Mouse (Mus musculus) embryonic fibroblast, embryonic 13.5 days (primary cell): ENCODE results near the gene Clec1a. TPM values are rescaled to one million over a fixed set of nuclear protein-coding genes. Genes with fewer than 3 reads are reported as not detected.
"Not testable (repeated sequence)": the region's sequence is repeated elsewhere in the genome, so short reads cannot be mapped to it uniquely, and the experiment has no call there.

Source experiments
- H3K27ac ChIP-seq: 2 replicates; pipeline ENCODE4 v1.5.1; 2012; ENCODE audit warnings: low read length, control low read depth, inconsistent platforms; ENCODE audit not compliant: insufficient read depth
- H3K4me1 ChIP-seq: 2 replicates; pipeline ENCODE4 v1.6.1; 2011; ENCODE audit warnings: low read length; ENCODE audit not compliant: control insufficient read depth, insufficient read depth
- H3K4me3 ChIP-seq: 2 replicates; pipeline ENCODE4 v1.5.1; 2011; ENCODE audit warnings: mild to moderate bottlenecking, control low read depth, low read length; ENCODE audit not compliant: insufficient read depth
- CTCF ChIP-seq: IDR thresholded peaks from 2 replicates; pipeline ENCODE4 v1.5.1; 2011; ENCODE audit warnings: mild to moderate bottlenecking, control low read depth, low read length, moderate library complexity, borderline replicate concordance; ENCODE audit not compliant: insufficient read depth
- POLR2A ChIP-seq: IDR thresholded peaks from 2 replicates; pipeline ENCODE4 v1.6.1; 2011; ENCODE audit warnings: low read depth, mild to moderate bottlenecking, control low read depth, low read length, moderate library complexity
- polyA plus RNA-seq: library from polyadenylated mRNA; stranded (reverse); fragments of >200 nt; gene quantifications from 2 replicates; pipeline ENCODE4 v1.2.4, GENCODE M21; 2011; ENCODE audit warnings: low read depth; ENCODE audit not compliant: missing spikeins, insufficient read length

Clec1a gene
- 0.52 and 0.54 TPM in 2 replicates for polyA plus RNA-seq

DNA sequence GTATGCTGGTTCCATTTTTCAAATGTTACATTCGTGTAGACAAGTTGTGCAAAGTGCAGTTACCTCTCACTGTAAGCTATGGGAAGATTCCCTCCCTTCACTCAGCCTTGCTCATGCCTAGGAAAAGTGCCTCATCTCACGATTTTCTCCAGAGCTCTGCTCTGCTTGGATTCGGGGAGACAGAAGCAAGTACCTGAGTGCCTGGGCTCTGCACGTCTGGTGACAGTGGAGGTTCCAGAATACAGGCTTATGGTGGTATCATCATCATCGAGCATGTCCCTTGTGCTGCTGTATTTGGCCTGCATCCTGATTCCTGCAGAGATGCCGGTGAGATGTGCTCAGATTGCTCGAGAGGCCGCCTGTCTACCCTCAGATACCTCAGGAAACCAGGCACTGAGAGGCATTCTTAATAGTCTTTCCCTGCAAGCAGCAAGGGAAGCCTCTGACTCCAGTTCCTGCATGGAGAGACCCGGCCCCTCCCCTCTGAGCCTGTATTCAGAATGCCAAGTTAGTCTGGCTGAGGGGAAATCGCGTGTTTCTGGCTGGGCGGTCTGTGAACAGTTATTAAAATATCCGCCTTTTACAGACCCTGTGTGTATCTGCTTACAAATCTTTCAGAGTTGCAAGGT lies at the start of gene Clec1a:
Gene Clec1a, minus strand, starts transcription at position 590 of the 629 bp plus-strand sequence.
- no peak within 1 kb of the TSS for H3K4me3 ChIP-seq
- no peak within 1 kb of the TSS for H3K27ac ChIP-seq
- TF ChIP-seq CTCF, result no peak
- no peak for TF ChIP-seq POLR2A
- peaks cover 11% of the 10 kb centered on the region for H3K4me1 ChIP-seq

DNA sequence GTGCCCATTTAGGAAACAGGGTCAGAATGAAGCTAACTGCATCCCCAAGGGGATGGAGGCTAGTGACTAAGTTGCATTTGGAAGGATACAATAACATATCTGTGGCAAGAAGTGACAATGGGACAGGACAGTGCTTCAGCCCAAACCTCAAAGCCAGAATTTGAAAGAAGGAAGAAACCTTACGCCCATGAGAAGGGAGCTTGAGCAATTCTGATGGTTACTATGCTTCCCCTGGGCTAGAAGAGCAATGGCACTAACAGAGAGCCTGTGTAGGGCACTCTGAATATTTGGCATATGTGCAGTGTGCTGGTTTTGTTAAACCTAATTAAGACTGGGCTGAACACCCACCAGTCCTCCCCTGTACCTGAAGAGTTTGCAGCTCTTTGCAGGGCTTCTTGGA lies 47.7 kb upstream of the Clec1a start:
- not testable (repeated sequence) for H3K27ac ChIP-seq, H3K4me1 ChIP-seq, H3K4me3 ChIP-seq

DNA sequence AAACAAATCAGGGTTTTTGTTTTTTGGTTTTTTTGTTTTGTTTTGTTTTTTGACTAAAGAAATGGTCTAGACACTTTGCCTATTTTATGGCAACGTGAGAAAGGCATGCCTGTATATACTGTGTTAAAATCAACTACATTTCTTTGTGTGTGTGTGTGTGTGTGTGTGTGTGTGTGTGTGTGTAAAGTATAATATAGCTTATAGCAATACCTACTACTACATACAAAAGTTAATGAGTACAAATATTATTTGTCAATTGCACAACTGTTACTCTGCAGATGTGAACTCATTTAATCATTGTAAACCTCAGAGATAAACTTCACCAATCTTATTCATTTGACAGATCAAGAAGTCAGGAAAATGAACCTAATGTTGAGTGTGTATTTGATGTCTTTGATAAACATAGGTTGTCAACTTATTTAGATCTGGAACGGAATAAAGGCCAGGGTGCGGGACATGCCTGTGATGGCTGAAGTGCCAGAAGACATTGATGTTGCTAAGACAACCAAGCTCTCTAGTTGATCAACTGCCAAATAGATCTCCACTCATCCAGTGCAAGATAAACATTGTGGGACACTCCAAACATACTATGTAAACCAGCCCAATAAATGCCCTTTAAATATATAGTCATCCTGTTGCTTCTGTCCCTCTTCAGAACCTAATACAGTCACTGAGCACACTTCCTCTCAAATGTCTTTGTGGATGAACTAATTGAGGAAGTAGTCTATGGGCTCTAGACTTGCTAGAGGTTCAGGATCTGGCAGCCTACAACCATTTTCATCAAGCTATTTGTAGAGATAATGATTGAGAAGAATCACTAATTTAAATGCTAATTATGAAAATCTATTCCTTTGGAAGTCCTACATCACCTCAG lies 45.8 kb upstream of the Clec1a start:
- Histone ChIP-seq H3K4me1 (no peaks in the 10 kb centered on the region), H3K27ac (no peak overlapping the region), H3K4me3 (no peak overlapping the region)
- TF ChIP-seq POLR2A, result no peak
- TF ChIP-seq CTCF, result no peak

DNA sequence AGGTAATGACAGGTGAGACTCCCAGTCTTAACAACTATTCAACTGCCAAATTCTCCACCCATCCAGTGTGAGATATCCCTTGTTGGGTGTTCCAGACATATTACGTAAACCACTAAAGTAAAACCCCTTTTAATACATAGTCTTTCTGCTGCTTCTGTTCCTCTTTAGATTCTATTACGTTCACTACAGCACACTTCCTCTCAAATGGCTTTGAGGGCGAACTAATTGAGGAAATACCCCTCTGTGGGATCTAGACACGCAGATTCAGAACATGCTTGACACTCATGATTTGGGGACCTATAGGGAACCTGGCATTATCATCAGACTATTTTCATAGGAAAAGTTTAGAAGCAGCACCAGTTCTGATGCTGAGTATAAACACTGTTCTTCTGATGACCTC lies 43.1 kb upstream of the Clec1a start:
- TF ChIP-seq CTCF, result no peak
- TF ChIP-seq POLR2A, result no peak
- H3K4me3 ChIP-seq, result no peak overlapping the region
- H3K4me1 ChIP-seq, result no peaks in the 10 kb centered on the region
- H3K27ac ChIP-seq, result no peak overlapping the region

DNA sequence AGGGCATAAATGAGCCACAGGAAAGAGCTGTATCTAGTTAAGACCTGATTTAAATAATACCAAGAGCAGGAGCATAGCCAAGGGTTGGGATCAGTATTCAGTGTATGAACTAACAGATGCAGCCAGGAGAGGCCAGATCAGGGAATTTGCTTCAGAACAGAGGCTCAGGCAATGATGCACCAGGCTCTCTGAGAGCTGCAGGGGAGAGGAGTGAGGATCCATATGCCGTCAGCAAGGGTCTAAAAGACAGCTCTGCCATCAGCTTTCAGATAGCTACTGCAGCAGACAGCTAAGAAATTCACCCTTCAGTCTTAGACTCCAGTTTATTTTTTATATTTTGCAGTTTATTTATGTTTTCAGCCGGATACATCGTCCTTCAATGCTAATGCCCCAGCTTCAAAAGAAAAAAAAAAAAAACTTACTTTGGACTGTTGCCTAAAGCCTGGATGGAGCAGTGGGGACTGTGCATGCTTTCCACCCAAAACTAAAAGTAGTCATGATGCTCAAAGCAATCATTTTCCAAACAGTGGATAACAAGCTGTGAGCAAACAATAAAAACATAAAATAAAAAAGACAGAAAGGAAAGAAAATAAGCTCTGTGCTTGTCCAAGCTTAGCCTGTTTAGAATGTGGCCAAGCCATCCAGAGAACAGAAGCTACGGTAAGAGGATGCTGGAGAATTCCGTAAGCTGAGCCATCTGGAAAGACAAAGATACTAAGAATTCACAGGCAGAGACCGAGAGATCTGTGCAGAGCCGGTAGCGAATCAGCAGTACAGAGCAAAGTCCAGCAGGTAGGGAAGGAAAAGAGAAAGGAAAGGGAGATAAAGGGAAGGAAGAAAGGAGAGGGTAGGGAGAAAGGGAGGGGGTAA lies 28.5 kb upstream of the Clec1a start:
- H3K27ac ChIP-seq, result no peak overlapping the region
- peaks cover 3% of the 10 kb centered on the region; the same call in 1 of the 2 replicates for H3K4me1 ChIP-seq
- TF ChIP-seq CTCF (no peak), POLR2A (no peak)
- H3K4me3 ChIP-seq, result no peak overlapping the region

DNA sequence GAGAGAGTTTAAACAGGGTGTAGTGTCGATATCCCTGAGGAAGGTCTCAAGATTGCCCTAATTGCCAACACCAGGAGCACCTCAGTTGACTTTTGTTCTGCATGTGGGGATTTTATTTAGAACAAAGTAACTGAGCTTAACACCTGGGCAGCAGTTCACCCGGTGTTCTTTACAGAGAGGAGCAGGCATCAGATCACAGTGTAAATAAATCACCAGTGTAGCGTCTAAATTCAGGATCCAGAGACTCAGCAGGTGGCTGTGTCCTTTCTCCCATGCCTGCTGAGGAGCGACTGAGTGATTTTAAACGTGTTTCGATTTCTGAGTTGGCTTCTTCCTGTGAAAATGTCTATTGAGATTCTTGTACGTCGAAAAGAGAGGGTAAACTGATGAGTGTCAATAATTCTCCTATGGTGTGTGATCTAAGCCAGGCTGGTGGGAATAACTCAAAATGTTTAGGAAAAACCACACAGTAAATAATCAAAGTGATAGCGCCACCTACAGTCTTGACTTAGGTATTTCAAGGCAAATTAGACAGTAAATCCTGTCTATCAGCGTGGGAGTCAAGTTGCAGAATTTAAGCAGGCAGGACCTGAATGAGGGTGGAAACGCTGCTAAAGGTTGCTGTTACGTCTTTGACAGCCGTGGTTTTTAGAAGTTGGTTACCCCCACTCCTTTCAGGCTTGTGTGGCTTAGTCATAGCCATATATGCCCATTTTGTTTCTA lies 24.8 kb upstream of the Clec1a start:
- Histone ChIP-seq H3K4me3 (no peak overlapping the region), H3K4me1 (peaks cover 3% of the 10 kb centered on the region; the same call in 1 of the 2 replicates), H3K27ac (no peak overlapping the region)
- TF ChIP-seq POLR2A, result no peak
- no peak for TF ChIP-seq CTCF

DNA sequence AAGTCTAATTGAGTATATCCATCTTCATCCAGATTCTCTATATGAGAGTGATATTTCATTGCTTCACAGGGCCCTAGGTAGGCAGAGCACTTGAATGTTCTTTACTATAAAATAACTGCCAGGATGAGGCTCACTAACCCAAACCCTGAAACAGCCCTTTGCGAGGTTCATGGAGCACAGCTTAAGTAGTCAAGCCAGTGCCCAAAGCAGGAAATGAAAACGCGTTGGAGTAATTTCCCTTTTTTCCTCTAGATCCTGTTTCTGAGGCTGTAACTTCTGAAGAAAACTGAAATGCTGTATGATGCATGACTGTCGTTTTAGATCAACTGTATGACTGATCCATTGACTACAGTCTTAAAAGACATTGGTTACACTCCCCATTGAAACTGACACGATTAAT lies 20.8 kb upstream of the Clec1a start:
- H3K4me3 ChIP-seq, result no peak overlapping the region
- no peak for TF ChIP-seq POLR2A
- no peak for TF ChIP-seq CTCF
- H3K27ac ChIP-seq, result no peak overlapping the region
- H3K4me1 ChIP-seq, result peaks cover 3% of the 10 kb centered on the region; the same call in 1 of the 2 replicates

DNA sequence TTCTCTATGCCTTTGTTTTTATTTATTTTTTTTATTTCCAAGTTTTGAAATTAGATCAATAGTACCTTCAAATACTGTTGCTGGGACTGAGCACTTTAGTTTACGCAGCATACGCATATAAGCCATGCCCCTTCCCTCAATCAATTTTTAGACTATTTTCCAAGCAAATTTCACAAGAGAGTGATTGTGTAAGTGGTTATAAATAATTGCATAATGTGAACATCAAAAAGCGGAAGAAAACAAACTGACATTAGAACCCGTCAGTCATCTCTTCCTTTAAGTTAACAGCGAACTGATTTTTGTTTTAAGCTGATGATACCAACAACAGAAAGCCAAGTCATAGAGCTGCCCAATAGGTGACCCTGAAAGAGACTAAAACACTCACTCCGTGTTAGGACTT lies 19.6 kb upstream of the Clec1a start:
- no peak overlapping the region for H3K4me3 ChIP-seq
- no peak for TF ChIP-seq CTCF
- no peak for TF ChIP-seq POLR2A
- peaks cover 2% of the 10 kb centered on the region; the same call in 1 of the 2 replicates for H3K4me1 ChIP-seq
- H3K27ac ChIP-seq, result no peak overlapping the region

DNA sequence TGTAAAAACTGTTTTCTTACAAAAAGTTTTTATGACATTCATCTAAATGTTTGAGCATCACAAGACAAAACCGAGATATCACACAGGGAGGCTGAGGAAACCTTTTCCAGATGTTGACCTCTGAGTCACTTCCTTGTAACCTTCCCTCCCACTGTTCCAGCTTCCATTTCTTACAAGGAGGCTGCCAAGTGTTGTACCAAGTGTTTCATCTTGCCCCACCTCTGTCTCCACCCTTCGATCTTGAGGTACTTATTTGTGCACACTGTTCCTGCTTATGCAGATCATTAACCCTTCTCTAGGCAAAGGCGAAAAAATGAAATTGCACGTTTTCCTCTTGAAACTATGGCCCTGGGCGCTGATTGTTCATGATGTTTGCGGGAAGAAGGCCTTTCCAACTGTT lies 2.1 kb downstream of the Clec1a start:
- H3K4me3 ChIP-seq, result no peak overlapping the region
- H3K27ac ChIP-seq, result no peak overlapping the region
- H3K4me1 ChIP-seq, result peaks cover 11% of the 10 kb centered on the region
- TF ChIP-seq POLR2A, result no peak
- no peak for TF ChIP-seq CTCF
